In genomic region chr15:84975729-84976128, GRCm38 (mm10) we compare ENCODE assay signal across 9 mouse cellular contexts. TPM values are rescaled to one million over a fixed set of nuclear protein-coding genes. Genes with fewer than 3 reads are reported as not detected.
DNase-seq lines count a peak whose midpoint lies in the region; ATAC-seq and TF ChIP-seq lines count a peak whose summit lies in the region.
"Had no signal": no experiment of that assay in that cellular context is flagged by ENCODE, and none has a peak within 500 bp of the region (broad histone marks: within the 10 kb centered on the region; RNA-seq: fewer than 3 reads in every experiment).

No protein-coding gene starts in this region.

- no peak for TF ChIP-seq CTCF in C2C12 (IDR thresholded peaks at IDR 0.05; ENCODE audit: control insufficient read depth, insufficient read depth, insufficient read length)

- H3K27ac ChIP-seq in hindbrain, embryonic 10.5 days: peak overlapping the region; percentile 60
- no peak overlapping the region for H3K27ac ChIP-seq in hindbrain, embryonic 13.5 days
- no peak overlapping the region for H3K27ac ChIP-seq in liver, embryonic 12.5 days
- H3K27ac ChIP-seq: embryonic facial prominence, embryonic 13.5 days had no signal

- H3K36me3 ChIP-seq in hindbrain, embryonic 10.5 days: peaks cover 22% of the 10 kb centered on the region
- H3K36me3 ChIP-seq in hindbrain, embryonic 13.5 days: no peaks in the 10 kb centered on the region; the same call in 1 of the 2 replicates
- H3K36me3 ChIP-seq in C2C12 (ENCODE audit: control insufficient read depth, insufficient read depth): no peaks in the 10 kb centered on the region
- no peaks in the 10 kb centered on the region for H3K36me3 ChIP-seq in liver, embryonic 12.5 days
- H3K36me3 ChIP-seq: embryonic facial prominence, embryonic 13.5 days had no signal

- H3K4me2 ChIP-seq in hindbrain, embryonic 13.5 days: no peak overlapping the region
- H3K4me2 ChIP-seq in liver, embryonic 12.5 days: no peak overlapping the region
- H3K4me2 ChIP-seq: embryonic facial prominence, embryonic 13.5 days had no signal

- DNase-seq in hindbrain, embryonic 10.5 days (ENCODE audit: low spot score): no peak
- DNase-seq in adrenal gland, postnatal 14 days: peak; percentile 84
- peak; percentile 85 for DNase-seq in layer of hippocampus, adult 9-11 months
- no peak for DNase-seq in lung, postnatal 4 days
- DNase-seq in spleen, postnatal 10 days (ENCODE audit: low spot score in 2 of 2): no peak

- no peaks in the 10 kb centered on the region for H3K9me3 ChIP-seq in hindbrain, embryonic 10.5 days
- no peaks in the 10 kb centered on the region for H3K9me3 ChIP-seq in hindbrain, embryonic 13.5 days
- no peaks in the 10 kb centered on the region for H3K9me3 ChIP-seq in liver, embryonic 12.5 days (replicated peaks)
- H3K9me3 ChIP-seq: embryonic facial prominence, embryonic 13.5 days had no signal

- no peak overlapping the region for H3ac ChIP-seq in C2C12 (ENCODE audit: control insufficient read depth, insufficient read length, low read depth)

- peaks cover 38% of the 10 kb centered on the region for H3K79me2 ChIP-seq in C2C12 (ENCODE audit: control insufficient read depth, insufficient read depth)

- no peak overlapping the region for H3K9ac ChIP-seq in hindbrain, embryonic 13.5 days
- H3K9ac ChIP-seq in liver, embryonic 12.5 days: no peak overlapping the region
- H3K9ac ChIP-seq: embryonic facial prominence, embryonic 13.5 days had no signal

- peaks cover 58% of the 10 kb centered on the region for H3K4me1 ChIP-seq in hindbrain, embryonic 10.5 days (replicated peaks)
- peaks cover 54% of the 10 kb centered on the region for H3K4me1 ChIP-seq in hindbrain, embryonic 13.5 days (replicated peaks)
- H3K4me1 ChIP-seq in liver, embryonic 12.5 days: 0 out of 2 replicates have a peak, but pooled peaks cover 10% of the 10 kb centered on the region

- no peaks in the 10 kb centered on the region for H3K27me3 ChIP-seq in hindbrain, embryonic 10.5 days (ENCODE audit: insufficient read depth, poor library complexity, severe bottlenecking)
- H3K27me3 ChIP-seq in hindbrain, embryonic 13.5 days: no peaks in the 10 kb centered on the region
- H3K27me3 ChIP-seq in C2C12 (ENCODE audit: control insufficient read depth, insufficient read depth, insufficient read length): no peaks in the 10 kb centered on the region
- no peaks in the 10 kb centered on the region for H3K27me3 ChIP-seq in liver, embryonic 12.5 days (replicated peaks)
- H3K27me3 ChIP-seq: embryonic facial prominence, embryonic 13.5 days had no signal

- H3K4me3 ChIP-seq in hindbrain, embryonic 10.5 days: no peak overlapping the region
- H3K4me3 ChIP-seq in hindbrain, embryonic 13.5 days: no peak overlapping the region
- no peak overlapping the region for H3K4me3 ChIP-seq in C2C12 (ENCODE audit: insufficient read depth, poor library complexity, severe bottlenecking)
- no peak overlapping the region for H3K4me3 ChIP-seq in liver, embryonic 12.5 days
- H3K4me3 ChIP-seq: embryonic facial prominence, embryonic 13.5 days had no signal

- 38% methylated on average over 4 of the region's 4 CpGs for WGBS in hindbrain, embryonic 10.5 days
- WGBS in hindbrain, embryonic 13.5 days: 22% methylated on average over 4 of the region's 4 CpGs
- WGBS in liver, embryonic 12.5 days (ENCODE audit: insufficient replicate concordance): 44% methylated on average over 4 of the region's 4 CpGs

- H3K79me3 ChIP-seq in C2C12 (ENCODE audit: low read depth): no peaks in the 10 kb centered on the region

- no peak for ATAC-seq in hindbrain, embryonic 13.5 days (ENCODE audit: low FRiP score)
- no peak for ATAC-seq in liver, embryonic 12.5 days

TF ChIP-seq in C2C12, 6 proteins besides CTCF, POLR2A, EP300 and RAD21:
- TF ChIP-seq MAX (IDR thresholded peaks at IDR 0.05) (peak; percentile 47), MYOD1 (IDR thresholded peaks at IDR 0.05; ENCODE audit: control insufficient read depth, insufficient read length, low read depth) (peak; percentile 94), USF1 (IDR thresholded peaks at IDR 0.05; ENCODE audit: low read depth) (peak; percentile 47), CEBPB (IDR thresholded peaks at IDR 0.05; ENCODE audit: low read depth) (no peak), MYOG (IDR thresholded peaks at IDR 0.05; ENCODE audit: control insufficient read depth, extremely low read depth, insufficient read length) (no peak), FOSL1 (IDR thresholded peaks at IDR 0.05; ENCODE audit: insufficient read depth, low read length, poor library complexity, severe bottlenecking) (peak; percentile 82)

RNA-seq across cellular contexts. Expression of gene 5031439G07Rik, which starts 12.6 kb away (rescaled TPM):
- polyA plus RNA-seq in hindbrain, embryonic 10.5 days (2016; fragmentation: Nextera tagmentation; extraction: Ambion mirVana): 11.2 and 12.1 TPM in 2 replicates
- 17.7 and 18.4 TPM in 2 replicates for polyA plus RNA-seq in hindbrain, embryonic 13.5 days (2015; fragmentation: Nextera tagmentation; extraction: Ambion mirVana)
- 30.4 TPM for polyA plus RNA-seq in C2C12 (2012; fragmentation: generic; extraction: Trizol)
- total RNA-seq in adrenal gland, postnatal 14 days (2021): 24.9 and 32.2 TPM in 2 replicates
- 3.6 and 4.9 TPM in 2 replicates for polyA plus RNA-seq in liver, embryonic 12.5 days (2016; fragmentation: Nextera tagmentation; extraction: Ambion mirVana)

RNA-seq across cellular contexts. Expression of gene Upk3a, which starts 41.2 kb away (rescaled TPM):
- 0.15 and 0.47 TPM in 2 replicates for polyA plus RNA-seq in hindbrain, embryonic 10.5 days (2016; fragmentation: Nextera tagmentation; extraction: Ambion mirVana)
- 0.26 and 0.66 TPM in 2 replicates for polyA plus RNA-seq in hindbrain, embryonic 13.5 days (2015; fragmentation: Nextera tagmentation; extraction: Ambion mirVana)
- not detected for polyA plus RNA-seq in C2C12 (2012; fragmentation: generic; extraction: Trizol)
- total RNA-seq in adrenal gland, postnatal 14 days (2021): not detected in 2 replicates
- not detected in 2 replicates for polyA plus RNA-seq in liver, embryonic 12.5 days (2016; fragmentation: Nextera tagmentation; extraction: Ambion mirVana)

RNA-seq across cellular contexts. Expression of gene Nup50, which starts 52.5 kb away (rescaled TPM):
- 62.0 and 69.7 TPM in 2 replicates for polyA plus RNA-seq in hindbrain, embryonic 10.5 days (2016; fragmentation: Nextera tagmentation; extraction: Ambion mirVana)
- 31.6 and 31.9 TPM in 2 replicates for polyA plus RNA-seq in hindbrain, embryonic 13.5 days (2015; fragmentation: Nextera tagmentation; extraction: Ambion mirVana)
- polyA plus RNA-seq in C2C12 (2012; fragmentation: generic; extraction: Trizol): 54.0 TPM
- 30.9 and 33.1 TPM in 2 replicates for total RNA-seq in adrenal gland, postnatal 14 days (2021)
- 43.2 and 44.5 TPM in 2 replicates for polyA plus RNA-seq in liver, embryonic 12.5 days (2016; fragmentation: Nextera tagmentation; extraction: Ambion mirVana)

RNA-seq across cellular contexts. Expression of gene Fam118a, which starts 53.0 kb away (rescaled TPM):
- polyA plus RNA-seq in hindbrain, embryonic 10.5 days (2016; fragmentation: Nextera tagmentation; extraction: Ambion mirVana): 29.6 and 37.2 TPM in 2 replicates
- 26.7 and 30.4 TPM in 2 replicates for polyA plus RNA-seq in hindbrain, embryonic 13.5 days (2015; fragmentation: Nextera tagmentation; extraction: Ambion mirVana)
- 24.5 TPM for polyA plus RNA-seq in C2C12 (2012; fragmentation: generic; extraction: Trizol)
- 12.6 and 15.5 TPM in 2 replicates for total RNA-seq in adrenal gland, postnatal 14 days (2021)
- polyA plus RNA-seq in liver, embryonic 12.5 days (2016; fragmentation: Nextera tagmentation; extraction: Ambion mirVana): 11.2 and 11.4 TPM in 2 replicates

RNA-seq across cellular contexts. Expression of gene Gm29666, which starts 55.9 kb away (rescaled TPM):
- polyA plus RNA-seq in hindbrain, embryonic 10.5 days (2016; fragmentation: Nextera tagmentation; extraction: Ambion mirVana): 0.90 and 1.2 TPM in 2 replicates
- polyA plus RNA-seq in hindbrain, embryonic 13.5 days (2015; fragmentation: Nextera tagmentation; extraction: Ambion mirVana): 0.82 and 0.98 TPM in 2 replicates
- polyA plus RNA-seq in C2C12 (2012; fragmentation: generic; extraction: Trizol): 0.06 TPM
- total RNA-seq in adrenal gland, postnatal 14 days (2021): 0.30 TPM in 2 replicates
- 0.78 and 0.99 TPM in 2 replicates for polyA plus RNA-seq in liver, embryonic 12.5 days (2016; fragmentation: Nextera tagmentation; extraction: Ambion mirVana)

Comparison
In these comparisons a context has a peak if more than half of its experiments do, and no peak if none do; other contexts are left out.
1. DNase-seq: peak in adrenal gland, postnatal 14 days (single experiment) and layer of hippocampus, adult 9-11 months (single experiment); none in hindbrain, embryonic 10.5 days (single experiment), lung, postnatal 4 days (0 of 2) and spleen, postnatal 10 days (0 of 2).